Mouse (Mus musculus) 3134 (cell line): ENCODE data around the gene Eid2b.
"Not testable (repeated sequence)": the region's sequence is repeated elsewhere in the genome, so short reads cannot be mapped to it uniquely, and the experiment has no call there.

Source experiments
- DNase-seq: peaks from one replicate; pipeline ENCODE4 v3.0.0-alpha.2; 2011; ENCODE audit warnings: low spot score; ENCODE audit not compliant: insufficient read length; ENCODE audit errors: extremely low read depth

Eid2b gene

DNA sequence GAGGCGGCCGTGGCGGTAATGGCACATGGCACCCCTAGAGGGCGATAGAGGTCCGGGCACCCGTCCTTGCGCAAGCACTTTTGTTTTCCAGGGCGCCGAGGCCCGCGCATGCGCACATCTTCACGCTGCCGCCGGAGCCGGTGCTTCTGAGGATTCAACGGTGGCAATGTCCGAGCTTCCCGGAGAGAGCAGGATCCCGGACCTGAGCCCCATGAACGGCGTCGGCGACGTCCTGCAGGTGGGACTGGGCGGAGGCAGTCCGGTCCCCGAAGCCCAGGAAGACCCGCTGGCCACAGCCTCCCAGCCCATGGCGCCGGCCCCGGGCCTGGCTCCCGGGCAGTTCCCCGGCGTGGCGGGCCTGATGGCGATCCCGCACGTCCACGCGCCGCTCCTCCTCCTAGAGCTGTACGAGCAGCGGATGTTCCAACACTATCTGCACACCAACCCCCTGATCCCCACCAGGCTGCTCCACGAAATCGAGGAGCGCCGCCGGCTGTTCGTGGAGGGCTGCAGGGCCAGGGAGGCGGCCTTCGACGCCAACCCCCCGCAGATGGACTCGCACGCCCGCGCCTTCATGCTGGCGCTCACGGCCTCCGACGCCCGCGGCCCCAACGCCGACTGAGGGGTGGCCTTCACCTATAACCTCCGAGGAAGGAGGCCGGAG is at the start of gene Eid2b:
Eid2b (plus strand) TSS at position 125 of the 664 bp plus-strand sequence.
- peak; percentile 78 for DNase-seq

GRCm38 (mm10) chr7:28243943-28244342 is 33.6 kb upstream of the Eid2b start:
- not testable (repeated sequence) for DNase-seq

DNA sequence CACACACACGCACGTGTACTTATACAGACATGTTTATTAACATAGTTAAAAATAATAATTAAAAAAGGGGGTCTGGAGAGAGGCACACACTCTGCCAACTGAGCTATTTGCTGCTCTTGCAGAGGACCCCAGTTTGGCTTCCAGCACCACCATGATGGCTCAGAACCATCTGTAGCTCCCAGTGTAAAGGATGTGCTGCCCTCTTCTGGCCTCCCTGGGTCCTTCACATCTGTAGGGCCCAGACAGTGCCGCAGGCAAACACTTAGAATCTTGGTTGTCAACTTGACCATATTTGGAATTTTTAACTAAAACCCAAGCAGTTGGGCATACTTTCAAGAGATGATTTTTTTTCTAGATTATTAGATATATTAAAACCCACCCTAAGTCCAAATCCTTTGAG is 28.6 kb upstream of the Eid2b start:
- no peak for DNase-seq

- DNase-seq = no peak
Measured at GRCm38 (mm10) chr7:28251976-28252375, 25.6 kb upstream of the Eid2b start.

- no peak for DNase-seq
Measured at GRCm38 (mm10) chr7:28254591-28254990, 22.9 kb upstream of the Eid2b start.

DNA sequence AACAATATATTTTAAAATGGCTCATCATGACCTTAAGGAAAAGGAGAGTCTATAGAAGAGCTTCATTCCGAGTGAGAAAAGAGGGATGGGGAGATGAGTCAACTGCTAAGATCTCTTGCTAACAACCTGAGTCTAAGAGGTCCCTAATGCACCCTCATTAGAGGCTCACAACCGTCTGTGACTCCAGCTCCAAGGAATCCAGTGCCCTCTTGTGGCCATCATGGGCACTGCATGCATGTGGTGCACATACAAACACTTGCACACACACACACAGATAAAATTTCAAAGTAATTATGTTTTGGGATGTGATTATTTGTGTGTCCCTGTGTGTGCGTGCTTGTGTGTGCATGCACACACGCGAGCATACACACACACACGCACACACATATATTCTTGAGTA is 22.1 kb upstream of the Eid2b start:
- DNase-seq = no peak

GRCm38 (mm10) chr7:28262861-28263260 is 14.7 kb upstream of the Eid2b start:
- no peak for DNase-seq

DNA sequence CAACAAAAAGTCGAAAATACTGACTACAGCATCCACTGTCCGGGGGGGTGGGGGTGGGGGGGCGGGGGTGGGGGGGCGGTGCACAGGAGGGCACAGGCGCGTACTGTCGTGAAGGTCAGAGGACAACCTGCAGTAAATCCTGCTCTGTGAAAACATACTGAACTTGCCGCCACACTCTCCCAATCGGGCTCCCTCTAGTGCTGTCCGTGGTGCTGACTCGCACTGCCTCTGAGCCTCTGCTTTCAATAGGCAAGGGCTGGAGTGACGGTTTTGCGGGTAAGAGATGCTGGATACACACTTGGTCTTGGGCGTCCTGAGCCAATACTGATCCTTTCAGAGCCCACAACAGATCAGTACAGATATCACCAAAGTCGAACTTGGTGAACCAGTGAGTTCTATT is 13.8 kb upstream of the Eid2b start:
- peak; percentile 26 for DNase-seq

GRCm38 (mm10) chr7:28265391-28265790 is 12.1 kb upstream of the Eid2b start:
- DNase-seq = peak; percentile 53

DNA sequence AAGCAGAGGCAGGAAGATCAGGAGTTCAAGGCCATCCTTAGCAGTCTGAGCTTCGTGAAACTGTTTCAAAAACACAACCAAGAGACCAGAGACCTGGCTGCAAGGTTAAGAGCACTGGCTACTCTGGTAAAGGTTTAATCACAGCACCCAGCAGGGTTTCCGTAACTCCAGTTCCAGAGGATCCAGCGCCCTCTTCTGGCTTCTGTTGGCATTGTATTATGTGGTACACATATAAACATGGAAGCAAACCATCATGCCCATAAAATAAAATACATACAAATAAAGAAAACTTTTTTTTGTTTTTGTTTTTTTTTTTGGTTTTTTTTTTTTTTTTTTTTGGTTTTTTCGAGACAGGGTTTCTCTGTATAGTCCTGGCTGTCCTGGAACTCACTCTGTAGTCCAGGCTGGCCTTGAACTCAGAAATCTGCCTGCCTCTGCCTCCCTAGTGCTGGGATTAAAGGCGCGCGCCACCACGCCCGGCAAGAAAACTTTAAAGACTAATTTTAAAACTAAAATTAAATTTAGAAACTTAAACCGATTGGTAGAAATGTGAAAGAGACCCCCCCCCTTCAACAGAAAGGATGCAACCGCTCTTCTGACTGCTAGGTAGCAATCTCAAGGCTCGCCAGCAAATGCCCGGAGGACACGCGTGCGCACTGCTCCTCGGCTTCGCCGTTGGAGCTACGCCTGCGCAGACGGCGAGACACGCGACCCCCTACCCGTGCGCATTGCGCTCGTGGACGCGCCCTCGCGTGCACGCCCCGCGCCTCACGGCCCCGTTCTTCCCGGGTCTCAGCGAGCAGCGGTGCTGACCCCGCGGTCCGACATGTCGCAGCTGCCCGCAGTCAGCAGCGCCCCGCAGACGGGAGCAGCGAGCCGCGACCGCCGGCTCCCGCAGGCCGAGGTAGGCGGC is 10.2 kb upstream of the Eid2b start, which contains the start of gene Eid2:
Eid2 (plus strand) TSS at position 753 of the 913 bp plus-strand sequence.
- DNase-seq = no peak

DNA sequence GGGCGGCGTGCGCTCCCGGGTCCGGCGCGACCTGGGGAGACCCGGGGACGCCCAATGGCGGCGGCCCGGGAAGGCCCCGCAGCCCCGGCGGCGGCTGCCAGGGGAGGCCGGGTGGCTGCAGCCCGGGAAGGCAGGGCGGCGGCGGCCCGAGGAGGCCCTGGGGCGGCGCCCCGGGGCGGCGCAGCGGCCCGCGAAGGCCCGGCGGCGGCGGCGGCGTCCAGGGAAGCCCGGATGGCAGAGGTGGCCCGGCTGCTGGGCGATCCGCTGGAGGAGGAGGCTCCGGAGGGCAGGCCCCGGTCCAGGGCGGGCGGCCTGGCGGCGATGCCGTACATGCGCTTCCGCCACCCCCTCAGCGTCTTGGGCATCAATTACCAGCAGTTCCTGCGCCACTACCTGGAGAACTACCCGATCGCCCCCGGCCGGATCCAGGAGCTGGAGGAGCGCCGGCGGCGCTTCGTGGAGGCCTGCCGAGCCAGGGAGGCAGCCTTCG is 9.5 kb upstream of the Eid2b start:
- no peak for DNase-seq

- no peak for DNase-seq
Measured at GRCm38 (mm10) chr7:28268576-28268975, 9.0 kb upstream of the Eid2b start.

DNA sequence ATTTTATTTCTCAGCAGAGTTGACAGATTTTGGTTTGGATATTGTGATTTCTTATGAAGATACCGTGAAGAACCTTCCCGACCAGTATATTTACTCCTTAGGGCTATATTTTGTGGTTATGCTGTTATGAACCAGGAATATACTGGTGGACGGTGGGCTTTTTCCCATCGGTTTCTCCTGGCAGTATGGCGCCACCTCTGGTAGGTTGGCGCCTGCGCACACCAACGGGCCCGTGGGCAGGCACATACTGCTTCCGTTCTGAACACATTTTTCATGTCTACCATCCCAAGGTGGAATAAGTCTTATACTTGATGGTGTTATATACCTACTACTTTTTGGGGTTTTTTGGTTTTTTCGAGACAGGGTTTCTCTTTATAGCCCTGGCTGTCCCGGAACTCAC is 8.2 kb upstream of the Eid2b start:
- DNase-seq = no peak

- DNase-seq = no peak
Measured at GRCm38 (mm10) chr7:28271761-28272160, 5.8 kb upstream of the Eid2b start.

DNA sequence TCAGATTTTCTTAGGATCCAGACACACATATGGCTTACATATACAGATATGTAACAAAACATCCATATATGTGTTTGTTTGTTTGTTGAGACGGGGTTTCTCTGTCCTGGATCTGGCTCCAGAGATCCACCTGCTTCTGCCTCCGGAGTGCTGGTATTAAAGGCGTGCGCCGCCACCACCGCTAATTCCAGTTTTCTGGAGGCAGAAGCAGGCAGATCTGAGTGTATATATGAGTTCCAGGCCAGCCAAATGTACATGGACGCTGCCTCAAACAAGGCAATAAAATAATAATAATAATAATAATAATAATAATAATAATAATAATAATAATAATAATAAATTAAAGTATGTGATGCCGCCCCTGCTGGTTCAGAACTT is 313 bp upstream of the Eid2b start:
- DNase-seq = no peak

GRCm38 (mm10) chr7:28278279-28278652 is 727 bp downstream of the Eid2b start:
- no peak for DNase-seq

DNA sequence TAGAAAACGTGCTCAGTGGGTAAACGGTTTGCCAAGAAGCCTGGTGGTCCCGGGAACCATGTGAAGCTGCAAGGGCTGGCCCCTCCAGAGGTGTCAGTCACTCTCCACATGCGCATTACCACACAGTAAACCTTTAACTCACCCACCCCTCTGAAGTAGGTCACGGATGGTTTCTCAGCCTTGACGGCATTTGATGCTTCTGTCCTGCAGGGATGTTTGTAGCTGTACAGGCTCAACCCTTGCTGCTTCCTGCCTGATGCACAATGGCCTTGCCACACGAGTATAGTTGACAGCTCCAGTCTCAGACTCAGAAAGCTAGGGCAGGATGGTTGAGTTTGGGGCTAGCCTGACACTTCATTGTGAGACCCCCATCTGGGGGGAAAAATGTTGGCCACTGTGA is 3.1 kb downstream of the Eid2b start:
- DNase-seq = no peak

DNA sequence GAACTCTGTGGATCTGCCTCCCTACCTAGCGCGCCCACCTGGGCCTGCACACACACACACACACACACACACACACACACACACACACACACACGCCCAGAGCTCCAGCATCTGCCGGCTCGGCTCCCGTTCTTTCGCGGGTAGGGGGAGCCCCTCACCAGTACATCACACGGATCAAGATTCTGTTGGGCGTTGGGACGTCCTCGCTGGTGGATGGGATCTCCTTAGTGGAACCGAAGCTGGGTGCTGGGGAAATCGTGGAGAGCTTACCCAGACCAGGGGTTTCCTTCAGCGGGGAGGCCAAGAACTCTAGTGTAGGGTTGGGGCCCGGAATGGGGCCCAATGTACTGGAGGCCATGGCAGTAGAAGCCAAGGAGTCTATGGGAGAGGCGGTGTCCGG is 12.6 kb downstream of the Eid2b start:
- no peak for DNase-seq

GRCm38 (mm10) chr7:28290638-28291590 is 13.4 kb downstream of the Eid2b start, which contains the start of gene Selenov:
Gene Selenov, minus strand, starts transcription at chr7:28291186.
- no peak for DNase-seq

DNA sequence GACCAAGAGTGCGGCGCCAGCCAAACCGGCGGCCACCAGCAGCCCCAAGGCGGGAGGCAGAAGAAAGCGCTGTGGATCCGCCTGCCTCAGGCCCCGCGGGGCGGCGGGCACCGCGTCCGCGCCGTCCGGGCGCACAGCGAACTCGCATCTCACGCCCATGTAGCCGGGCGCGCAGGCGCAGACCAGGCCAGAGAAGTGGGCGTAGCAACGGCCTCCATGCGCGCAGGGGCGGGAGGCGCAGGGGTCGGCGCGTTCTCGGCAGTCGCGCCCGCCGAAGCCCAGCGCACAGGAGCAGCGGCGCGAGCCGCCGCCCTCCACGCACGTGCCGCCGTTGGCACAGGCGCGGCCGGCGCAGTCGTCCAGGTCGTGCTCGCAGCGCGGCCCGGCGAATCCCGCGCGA is 16.9 kb downstream of the Eid2b start:
- DNase-seq = no peak
